Mouse (Mus musculus) forebrain, embryonic 15.5 days (tissue): ENCODE results near the gene Atg16l2. TPM values are rescaled to one million over a fixed set of nuclear protein-coding genes. Genes with fewer than 3 reads are reported as not detected.

Experiments
- ATAC-seq: fragments of 200-750 bp; cut with Nextera tagmentation; replicated peaks from 2 replicates; pipeline ENCODE4 v1.8.0; 2017; ENCODE audit warnings: mild to moderate bottlenecking, moderate TSS enrichment, moderate library complexity
- H3K27ac ChIP-seq: fragments of 300-500 bp; sonication (generic); replicated peaks from 2 replicates; pipeline ENCODE4 v1.5.1; 2015; ENCODE audit warnings: mild to moderate bottlenecking, inconsistent platforms
- H3K27me3 ChIP-seq: fragments of 300-500 bp; sonication (generic); 2 replicates; pipeline ENCODE4 v1.6.1; 2015; ENCODE audit warnings: inconsistent platforms
- H3K36me3 ChIP-seq: fragments of 300-500 bp; sonication (generic); 2 replicates; pipeline ENCODE4 v1.6.1; 2015; ENCODE audit warnings: mild to moderate bottlenecking, inconsistent platforms
- H3K4me1 ChIP-seq: fragments of 300-500 bp; sonication (generic); 2 replicates; pipeline ENCODE4 v1.6.1; 2015; ENCODE audit warnings: inconsistent platforms
- H3K4me2 ChIP-seq: fragments of 300-500 bp; sonication (generic); replicated peaks from 2 replicates; pipeline ENCODE4 v1.6.1; 2015; ENCODE audit warnings: mild to moderate bottlenecking, inconsistent platforms
- H3K4me3 ChIP-seq: fragments of 300-500 bp; sonication (generic); 2 replicates; pipeline ENCODE4 v1.5.1; 2015; ENCODE audit warnings: mild to moderate bottlenecking, inconsistent platforms
- H3K9ac ChIP-seq: fragments of 300-500 bp; sonication (generic); replicated peaks from 2 replicates; pipeline ENCODE4 v1.6.1; 2015; ENCODE audit warnings: mild to moderate bottlenecking, inconsistent platforms
- H3K9me3 ChIP-seq: fragments of 300-500 bp; sonication (generic); 2 replicates; pipeline ENCODE4 v1.6.1; 2016; ENCODE audit warnings: inconsistent platforms
- WGBS: fragments of 180-500 bp; shearing (Covaris S2); methylation state at CpG from one replicate; pipeline ENCODE4 v1.1.7; 2015; ENCODE audit warnings: mixed read lengths; 5-methylcytosine and 5-hydroxymethylcytosine counted together
- polyA plus RNA-seq: library from polyadenylated mRNA; unstranded; fragments of >200 nt; fragmentation: Nextera tagmentation; extraction: Ambion mirVana; gene quantifications from 2 replicates; pipeline ENCODE4 v1.2.1, GENCODE M21; 2015

Atg16l2 gene
- polyA plus RNA-seq, 1 experiment from 2014 or later, result 23.7 TPM

DNA sequence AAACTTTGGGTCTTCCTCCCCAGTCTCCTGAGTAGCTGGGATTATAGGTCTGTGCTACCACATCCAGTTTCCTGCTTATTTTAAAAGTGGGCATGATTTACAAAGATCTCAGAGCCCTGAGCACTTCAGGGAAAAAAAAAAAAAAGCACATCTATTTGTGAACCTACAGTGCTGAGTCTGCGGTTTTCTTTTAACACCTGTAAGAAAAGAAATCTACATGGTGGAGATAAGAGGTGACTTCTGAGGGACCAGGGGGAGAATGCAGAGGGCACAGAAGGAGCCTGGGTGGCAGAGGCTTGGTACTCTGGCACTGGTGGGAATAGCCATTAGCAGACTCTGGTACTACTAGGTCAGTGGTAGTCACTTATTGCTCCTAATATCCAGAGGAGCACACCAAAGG, 17.7 kb upstream of the Atg16l2 start:
- Histone ChIP-seq H3K4me3 (no peak overlapping the region), H3K27me3 (peaks cover 8% of the 10 kb centered on the region), H3K9ac (no peak overlapping the region), H3K36me3 (no peaks in the 10 kb centered on the region), H3K9me3 (no peaks in the 10 kb centered on the region), H3K27ac (no peak overlapping the region), H3K4me1 (peaks cover 17% of the 10 kb centered on the region), H3K4me2 (no peak overlapping the region)
- 93% methylated on average over 1 of the region's 1 CpGs for WGBS
- no peak for ATAC-seq

DNA sequence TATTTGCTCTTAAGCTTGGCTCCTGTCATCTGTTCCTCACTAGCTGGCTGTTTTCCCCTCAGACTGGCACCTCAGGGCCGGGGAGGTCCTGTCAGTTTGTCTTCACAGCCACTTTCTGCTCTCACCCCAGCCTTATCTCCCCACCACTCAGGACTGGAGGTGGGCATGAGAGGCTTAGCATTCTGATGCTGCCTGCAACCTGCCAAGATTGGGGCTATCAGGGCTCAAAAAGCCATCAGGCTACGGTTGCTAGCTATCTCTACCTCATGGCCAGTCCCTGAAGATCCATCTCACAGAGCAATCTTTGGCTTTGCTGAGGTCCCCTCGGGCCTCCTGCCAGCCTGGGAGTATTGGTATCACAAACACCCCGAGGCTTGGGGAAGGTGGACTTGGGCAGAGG, 16.8 kb upstream of the Atg16l2 start:
- ATAC-seq, result no peak
- Histone ChIP-seq H3K27me3 (peaks cover 8% of the 10 kb centered on the region), H3K4me2 (no peak overlapping the region), H3K36me3 (no peaks in the 10 kb centered on the region), H3K4me3 (no peak overlapping the region), H3K9ac (no peak overlapping the region), H3K4me1 (peaks cover 17% of the 10 kb centered on the region), H3K27ac (no peak overlapping the region), H3K9me3 (no peaks in the 10 kb centered on the region)
- WGBS, result 74% methylated on average over 4 of the region's 4 CpGs

DNA sequence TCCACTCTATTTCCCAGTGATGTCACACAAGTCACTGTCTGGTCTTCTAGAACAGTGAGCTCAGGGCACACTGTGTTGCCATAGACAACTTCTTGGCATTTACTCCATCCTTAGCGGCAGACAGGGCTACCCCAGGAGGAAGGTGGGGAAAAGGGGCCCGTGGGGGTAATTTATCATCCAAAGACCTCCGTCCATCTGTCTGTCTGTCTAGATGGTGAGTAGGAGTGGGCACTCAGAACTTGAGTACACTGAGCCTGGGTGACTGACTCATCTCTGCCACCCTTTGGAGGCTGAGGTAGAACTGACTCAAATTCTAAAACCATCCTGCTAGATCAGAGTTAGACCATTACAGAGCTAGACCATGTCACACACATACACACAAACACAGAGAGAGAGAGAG, 15.0 kb upstream of the Atg16l2 start, which contains the start of gene Stard10:
Gene Stard10, plus strand, starts transcription at position 73 of the 400 bp plus-strand sequence.
- H3K9me3 ChIP-seq, result no peaks in the 10 kb centered on the region
- WGBS, result 86% methylated on average over 3 of the region's 3 CpGs

DNA sequence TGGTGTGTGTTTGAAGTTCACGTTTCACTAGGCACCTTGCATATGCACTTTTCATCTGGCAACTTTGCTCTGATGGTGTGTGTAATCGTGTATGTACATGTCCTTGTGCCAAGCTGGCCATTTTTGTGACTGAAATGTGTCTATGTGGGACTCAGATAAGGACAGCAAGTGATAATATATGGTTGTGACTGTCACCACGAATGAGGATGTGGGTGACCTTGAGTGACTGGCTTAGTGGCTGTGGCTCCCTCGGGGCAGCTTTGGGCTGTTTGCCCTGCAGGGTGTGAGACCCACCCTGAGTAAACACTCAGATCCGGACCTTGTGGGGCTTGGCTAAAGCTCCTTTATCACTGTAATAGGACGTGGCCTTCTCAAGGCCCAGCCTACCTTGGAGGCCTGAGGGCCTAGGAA, 14.5 kb upstream of the Atg16l2 start:
- Histone ChIP-seq H3K9me3 (no peaks in the 10 kb centered on the region), H3K9ac (no peak overlapping the region), H3K4me2 (no peak overlapping the region), H3K4me3 (no peak overlapping the region), H3K27ac (no peak overlapping the region), H3K36me3 (no peaks in the 10 kb centered on the region), H3K4me1 (peaks cover 11% of the 10 kb centered on the region), H3K27me3 (peaks cover 4% of the 10 kb centered on the region; the same call in 1 of the 2 replicates)
- ATAC-seq, result no peak
- WGBS, result 74% methylated on average over 6 of the region's 6 CpGs

More for the DNA sequence above, 15.0 kb upstream of the Atg16l2 start, which contains the start of gene Stard10:
- no peak within 1 kb of the TSS for H3K4me3 ChIP-seq
- no peak for ATAC-seq
- H3K4me1 ChIP-seq, result peaks cover 15% of the 10 kb centered on the region
- H3K9ac ChIP-seq, result no peak within 1 kb of the TSS
- H3K27ac ChIP-seq, result no peak within 1 kb of the TSS
- no peak within 1 kb of the TSS for H3K4me2 ChIP-seq
- H3K27me3 ChIP-seq, result peaks cover 8% of the 10 kb centered on the region
- H3K36me3 ChIP-seq, result no peaks in the 10 kb centered on the region

DNA sequence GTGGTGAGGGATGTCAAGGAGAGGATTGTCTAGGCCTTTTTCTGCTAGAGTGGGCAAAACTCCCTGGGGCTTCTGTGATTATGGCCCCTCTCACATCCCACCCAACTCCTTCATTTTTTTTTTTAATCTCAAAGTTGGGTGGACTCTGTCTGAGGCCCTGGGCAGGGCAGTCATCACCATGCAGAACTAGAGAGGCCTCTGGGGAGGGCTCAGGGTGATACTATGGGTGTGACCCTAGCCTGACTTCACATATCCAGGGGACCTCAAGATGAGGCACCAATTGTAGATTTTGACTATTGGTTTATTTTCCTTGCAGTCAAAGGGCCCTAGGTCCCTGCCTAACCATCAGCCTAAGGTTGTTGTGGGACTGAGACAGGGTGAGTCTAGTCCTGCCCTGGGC, 13.6 kb upstream of the Atg16l2 start:
- no peak for ATAC-seq
- H3K4me1 ChIP-seq, result peaks cover 9% of the 10 kb centered on the region; the same call in 1 of the 2 replicates
- H3K4me2 ChIP-seq, result no peak overlapping the region
- H3K9me3 ChIP-seq, result no peaks in the 10 kb centered on the region
- peaks cover 4% of the 10 kb centered on the region; the same call in 1 of the 2 replicates for H3K27me3 ChIP-seq
- no peak overlapping the region for H3K27ac ChIP-seq
- no peak overlapping the region for H3K4me3 ChIP-seq
- H3K9ac ChIP-seq, result no peak overlapping the region
- no peaks in the 10 kb centered on the region for H3K36me3 ChIP-seq

DNA sequence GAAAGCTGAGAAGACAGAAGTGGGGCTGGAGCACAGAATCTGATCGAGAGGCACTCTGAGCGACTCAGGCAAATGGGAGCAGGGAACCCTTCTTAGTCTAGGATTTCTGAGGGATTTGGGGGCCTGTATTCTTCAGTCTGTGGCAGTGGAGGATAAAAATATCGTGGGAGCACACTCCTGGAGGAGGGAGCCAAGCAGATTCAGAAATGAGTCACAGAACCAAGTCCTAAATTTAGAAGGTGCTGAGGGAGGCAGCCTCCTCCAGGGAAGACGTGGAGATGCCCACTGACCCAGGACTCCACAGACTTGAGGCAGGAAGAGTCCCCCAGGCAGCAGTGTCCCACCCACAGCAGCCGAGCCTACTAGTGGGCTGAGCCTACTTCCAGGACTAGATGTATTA, 12.3 kb upstream of the Atg16l2 start:
- H3K4me3 ChIP-seq, result no peak overlapping the region
- no peaks in the 10 kb centered on the region for H3K9me3 ChIP-seq
- no peaks in the 10 kb centered on the region for H3K27me3 ChIP-seq
- no peak for ATAC-seq
- no peaks in the 10 kb centered on the region for H3K36me3 ChIP-seq
- no peak overlapping the region for H3K4me2 ChIP-seq
- no peak overlapping the region for H3K9ac ChIP-seq
- no peak overlapping the region for H3K27ac ChIP-seq
- peaks cover 6% of the 10 kb centered on the region; the same call in 1 of the 2 replicates for H3K4me1 ChIP-seq
- 73% methylated on average over 5 of the region's 5 CpGs for WGBS

DNA sequence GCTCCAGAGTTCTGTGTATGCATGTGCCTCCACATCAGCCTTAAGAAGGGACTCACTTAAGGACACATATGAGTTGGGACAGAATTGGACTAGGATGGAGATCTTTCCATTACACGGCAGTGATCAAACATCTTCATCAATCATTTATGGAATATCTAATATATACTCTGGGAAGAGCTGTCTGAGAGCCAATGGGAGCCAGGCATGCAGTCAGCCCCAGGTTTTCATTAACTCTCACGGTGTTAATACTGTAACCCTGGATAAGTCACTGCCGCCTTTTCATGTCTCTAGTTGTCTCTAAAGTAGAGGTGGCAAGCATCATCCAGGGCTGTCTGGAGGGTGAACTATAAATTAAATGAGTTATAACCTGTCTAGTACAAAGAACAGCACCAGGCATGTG, 11.0 kb upstream of the Atg16l2 start:
- Histone ChIP-seq H3K9me3 (no peaks in the 10 kb centered on the region), H3K9ac (no peak overlapping the region), H3K27ac (no peak overlapping the region), H3K36me3 (no peaks in the 10 kb centered on the region), H3K4me2 (no peak overlapping the region), H3K4me3 (no peak overlapping the region), H3K27me3 (no peaks in the 10 kb centered on the region), H3K4me1 (peaks cover 6% of the 10 kb centered on the region; the same call in 1 of the 2 replicates)
- 84% methylated on average over 3 of the region's 3 CpGs for WGBS
- no peak for ATAC-seq

DNA sequence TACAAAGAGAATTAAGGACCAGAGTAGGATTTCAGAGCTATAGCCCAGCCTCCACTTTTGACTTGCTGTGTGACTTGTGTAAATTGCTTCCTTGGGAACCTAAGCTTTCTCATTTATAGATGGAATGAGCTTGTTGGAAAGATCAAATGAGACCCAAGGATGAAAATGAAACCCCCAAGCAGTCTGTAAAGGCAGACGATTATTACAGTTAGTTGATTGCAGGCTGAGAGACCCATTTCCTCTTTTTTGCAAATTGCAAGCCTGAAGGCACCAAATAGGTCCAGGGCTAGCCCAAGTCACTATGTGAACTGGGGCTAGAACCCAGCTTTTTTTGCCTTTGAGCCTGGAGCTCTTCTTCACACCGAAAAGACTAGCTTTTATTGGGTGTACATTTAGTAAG, 9.0 kb upstream of the Atg16l2 start:
- ATAC-seq, result no peak
- H3K9ac ChIP-seq, result peak overlapping the region; percentile 29

DNA sequence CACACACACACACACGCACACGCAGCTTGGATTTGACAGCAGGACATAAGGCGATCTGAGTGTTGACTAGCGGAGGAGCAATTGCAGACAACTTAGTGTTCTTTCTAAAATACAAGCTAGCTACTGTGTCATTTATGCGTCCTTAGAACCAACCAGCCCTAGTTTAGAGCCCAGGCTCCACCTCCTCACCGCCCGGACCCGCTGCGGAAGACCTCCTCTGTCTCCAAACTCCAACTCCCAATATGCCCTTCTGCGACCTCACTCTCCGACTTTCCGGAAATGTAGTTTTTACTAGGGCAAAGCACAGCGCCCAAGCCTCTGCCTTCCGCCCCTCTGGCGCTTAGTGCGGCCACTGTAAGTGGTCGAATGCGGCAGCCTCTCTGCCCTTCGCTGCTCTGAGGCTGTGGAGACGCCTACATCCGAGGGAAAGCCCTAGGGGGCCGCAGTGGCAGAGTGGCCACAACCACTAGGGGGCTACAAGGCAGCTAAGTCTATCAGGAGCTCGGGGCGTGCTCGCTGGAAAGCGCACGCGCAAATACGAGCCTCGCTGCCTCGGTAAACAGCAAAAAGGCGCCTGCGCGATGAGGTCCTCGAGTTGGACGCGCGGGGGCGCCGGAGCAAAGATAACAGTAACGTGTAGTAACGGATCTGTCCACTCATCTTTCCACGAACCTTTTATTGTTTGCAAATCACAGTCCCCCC, 8.4 kb upstream of the Atg16l2 start:
- H3K36me3 ChIP-seq, result no peaks in the 10 kb centered on the region
- peak overlapping the region; percentile 66 for H3K9ac ChIP-seq
- peak; percentile 96 for ATAC-seq
- peak overlapping the region; percentile 63 for H3K4me2 ChIP-seq
- whole genome bisulfite sequencing, result 1% methylated on average over 43 of the region's 43 CpGs
- H3K27ac ChIP-seq, result peak overlapping the region; percentile 92
- H3K4me1 ChIP-seq, result peaks cover 6% of the 10 kb centered on the region; the same call in 1 of the 2 replicates
- no peaks in the 10 kb centered on the region for H3K27me3 ChIP-seq
- no peaks in the 10 kb centered on the region for H3K9me3 ChIP-seq
- H3K4me3 ChIP-seq, result peak overlapping the region; percentile 85

More for the DNA sequence above, 9.0 kb upstream of the Atg16l2 start:
- Histone ChIP-seq H3K4me2 (peak overlapping the region; percentile 63), H3K4me1 (peaks cover 6% of the 10 kb centered on the region; the same call in 1 of the 2 replicates), H3K27ac (peak overlapping the region; percentile 92; the same call in 1 of the 2 replicates), H3K9me3 (no peaks in the 10 kb centered on the region), H3K4me3 (peak overlapping the region; percentile 85), H3K27me3 (no peaks in the 10 kb centered on the region), H3K36me3 (no peaks in the 10 kb centered on the region)
- WGBS, result 31% methylated on average over 2 of the region's 2 CpGs

DNA sequence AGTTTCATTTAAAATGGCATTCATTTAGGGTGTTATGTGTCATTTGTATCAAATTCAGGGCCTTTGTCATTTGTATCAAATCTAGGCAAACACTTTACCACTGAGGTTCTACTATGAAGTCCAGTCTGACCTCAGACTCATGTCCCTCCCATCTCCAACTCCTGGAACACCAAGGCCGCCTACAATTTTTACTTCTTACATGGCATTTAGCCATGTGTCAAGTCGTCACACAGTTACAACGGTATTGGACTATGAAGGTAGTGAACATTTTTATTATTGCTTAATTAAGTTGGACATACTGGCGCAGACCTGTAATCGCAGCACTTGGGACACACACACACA, 7.9 kb upstream of the Atg16l2 start:
- Histone ChIP-seq H3K4me1 (peaks cover 6% of the 10 kb centered on the region; the same call in 1 of the 2 replicates), H3K27me3 (no peaks in the 10 kb centered on the region), H3K9me3 (no peaks in the 10 kb centered on the region), H3K4me2 (peak overlapping the region; percentile 63), H3K4me3 (peak overlapping the region; percentile 85), H3K27ac (peak overlapping the region; percentile 92), H3K9ac (peak overlapping the region; percentile 66; the same call in 1 of the 2 replicates), H3K36me3 (no peaks in the 10 kb centered on the region)
- ATAC-seq, result no peak
- 32% methylated on average over 5 of the region's 5 CpGs for WGBS

DNA sequence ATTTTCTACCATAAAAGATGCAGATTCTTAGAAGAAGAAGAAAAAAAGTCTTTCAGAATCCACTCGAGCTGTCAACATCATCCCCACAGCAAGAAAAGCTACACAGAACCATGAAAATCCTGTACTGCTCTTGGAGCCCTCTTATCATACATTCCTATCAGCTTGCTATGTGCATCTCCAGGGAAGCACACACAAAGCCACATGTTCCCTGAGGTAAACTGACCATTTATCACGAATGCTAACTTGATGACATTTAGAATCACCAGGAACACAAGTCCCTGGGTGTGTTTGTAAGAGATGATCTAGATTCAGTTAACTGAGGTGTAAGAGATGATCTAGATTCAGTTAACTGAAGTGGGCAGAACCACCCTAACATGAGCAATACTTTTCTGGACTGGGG, 4.8 kb upstream of the Atg16l2 start:
- ATAC-seq, result no peak
- no peak overlapping the region for H3K4me2 ChIP-seq
- WGBS, result 54% methylated on average over 2 of the region's 2 CpGs
- peaks cover 13% of the 10 kb centered on the region for H3K4me1 ChIP-seq
- H3K27ac ChIP-seq, result no peak overlapping the region
- H3K27me3 ChIP-seq, result no peaks in the 10 kb centered on the region
- no peaks in the 10 kb centered on the region for H3K9me3 ChIP-seq
- no peak overlapping the region for H3K4me3 ChIP-seq
- no peaks in the 10 kb centered on the region for H3K36me3 ChIP-seq
- H3K9ac ChIP-seq, result no peak overlapping the region

DNA sequence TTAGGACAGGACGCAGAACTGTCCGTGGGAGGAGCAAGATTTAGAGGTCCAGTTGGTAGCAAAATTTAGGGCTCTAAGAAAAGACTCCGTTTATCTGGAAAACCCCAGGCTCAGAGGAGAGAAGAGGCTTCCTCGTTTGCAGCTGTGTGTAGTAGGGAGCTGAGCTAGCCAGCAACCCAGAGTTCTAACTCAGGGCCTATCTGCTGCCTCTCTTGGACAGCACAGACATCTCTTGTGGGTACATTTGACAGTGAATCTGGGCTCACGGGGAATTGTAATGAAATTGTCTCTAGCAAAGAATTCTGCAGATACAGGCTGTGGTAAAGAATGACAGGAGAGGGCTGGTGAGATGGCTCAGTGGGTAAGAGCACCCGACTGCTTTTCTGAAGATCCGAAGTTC, 640 bp upstream of the Atg16l2 start:
- H3K4me2 ChIP-seq, result peak overlapping the region; percentile 80
- WGBS, result 19% methylated on average over 7 of the region's 7 CpGs
- H3K9me3 ChIP-seq, result no peaks in the 10 kb centered on the region
- ATAC-seq, result no peak
- peaks cover 19% of the 10 kb centered on the region; the same call in 1 of the 2 replicates for H3K27me3 ChIP-seq
- H3K9ac ChIP-seq, result peak overlapping the region; percentile 50; the same call in 1 of the 2 replicates
- H3K36me3 ChIP-seq, result no peaks in the 10 kb centered on the region
- peak overlapping the region; percentile 57 for H3K4me3 ChIP-seq
- peaks cover 13% of the 10 kb centered on the region for H3K4me1 ChIP-seq
- H3K27ac ChIP-seq, result peak overlapping the region; percentile 60
